ENCODE assay signal across 32 mouse cellular contexts in the genomic region with DNA sequence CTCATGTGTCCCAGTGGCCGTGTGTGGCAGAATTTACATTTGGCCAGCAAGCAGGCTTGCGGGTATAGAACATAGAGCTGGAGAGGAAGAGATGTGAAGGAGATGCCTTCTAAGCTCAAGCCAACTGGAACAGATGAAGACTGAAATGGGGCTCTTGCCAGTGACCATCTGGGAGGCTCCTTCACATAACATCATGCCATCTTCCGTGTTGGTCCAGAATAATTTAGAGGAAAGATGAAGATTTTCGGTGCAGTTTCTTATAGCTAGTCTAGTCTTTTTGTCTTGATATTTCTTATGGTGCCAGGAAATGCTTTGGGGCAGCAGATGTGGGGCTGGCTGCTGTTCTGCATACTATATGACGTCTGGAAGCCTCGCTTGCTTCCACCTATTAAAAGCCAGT.
DNase-seq lines count a peak whose midpoint lies in the region; ATAC-seq and TF ChIP-seq lines count a peak whose summit lies in the region.
"Had no signal": no experiment of that assay in that cellular context is flagged by ENCODE, and none has a peak within 500 bp of the region (broad histone marks: within the 10 kb centered on the region; RNA-seq: fewer than 3 reads in every experiment).

No protein-coding gene starts in this region.

- H3K9ac ChIP-seq in forebrain, postnatal 0 days: no peak overlapping the region
- H3K9ac ChIP-seq in forebrain, embryonic 12.5 days: no peak overlapping the region
- H3K9ac ChIP-seq: embryonic facial prominence, embryonic 12.5 days; forebrain, embryonic 15.5 days; heart, embryonic 15.5 days; hindbrain, embryonic 12.5 days; liver, embryonic 12.5 days; liver, postnatal 0 days; midbrain, embryonic 12.5 days; neural tube, embryonic 12.5 days had no signal

- no peaks in the 10 kb centered on the region for H3K27me3 ChIP-seq in forebrain, postnatal 0 days (ENCODE audit: insufficient read depth, low read length)
- no peaks in the 10 kb centered on the region for H3K27me3 ChIP-seq in forebrain, embryonic 12.5 days
- H3K27me3 ChIP-seq: embryonic facial prominence, embryonic 12.5 days; forebrain, embryonic 15.5 days; heart, embryonic 15.5 days; hindbrain, embryonic 12.5 days; liver, embryonic 12.5 days; megakaryocyte, embryonic 14.5 days; midbrain, embryonic 12.5 days; neural tube, embryonic 12.5 days; Patski had no signal

- no peak overlapping the region for H3K27ac ChIP-seq in forebrain, postnatal 0 days (ENCODE audit: low read depth, low read length)
- no peak overlapping the region for H3K27ac ChIP-seq in forebrain, embryonic 12.5 days
- H3K27ac ChIP-seq: embryonic facial prominence, embryonic 12.5 days; forebrain, embryonic 15.5 days; heart, embryonic 10.5 days; heart, embryonic 15.5 days; hindbrain, embryonic 12.5 days; kidney, postnatal 0 days; liver, embryonic 12.5 days; midbrain, embryonic 12.5 days; neural tube, embryonic 12.5 days; stomach, postnatal 0 days had no signal

- H3K36me3 ChIP-seq in forebrain, postnatal 0 days (ENCODE audit: insufficient read depth): no peaks in the 10 kb centered on the region
- no peaks in the 10 kb centered on the region for H3K36me3 ChIP-seq in forebrain, embryonic 12.5 days (replicated peaks)
- H3K36me3 ChIP-seq: embryonic facial prominence, embryonic 12.5 days; forebrain, embryonic 15.5 days; heart, embryonic 15.5 days; hindbrain, embryonic 12.5 days; liver, embryonic 12.5 days; midbrain, embryonic 12.5 days; neural tube, embryonic 12.5 days had no signal

- intact Hi-C loops in left cerebral cortex, postnatal 4 days (cut with DNase I): no loop called here
- intact Hi-C loops in gastrocnemius, postnatal 36 days (cut with DNase I): no loop called here

- no peak overlapping the region for H3K4me2 ChIP-seq in forebrain, postnatal 0 days (ENCODE audit: low read depth)
- H3K4me2 ChIP-seq in forebrain, embryonic 12.5 days: no peak overlapping the region
- H3K4me2 ChIP-seq: embryonic facial prominence, embryonic 12.5 days; forebrain, embryonic 15.5 days; heart, embryonic 15.5 days; hindbrain, embryonic 12.5 days; liver, embryonic 12.5 days; midbrain, embryonic 12.5 days; neural tube, embryonic 12.5 days had no signal

- TF ChIP-seq CTCF in forebrain, postnatal 0 days (IDR thresholded peaks at IDR 0.05; ENCODE audit: low read depth): no peak

- 73% methylated on average over 6 of the region's 6 CpGs for WGBS in forebrain, postnatal 0 days
- WGBS in forebrain, embryonic 12.5 days: 93% methylated on average over 6 of the region's 6 CpGs

- ATAC-seq in forebrain, postnatal 0 days: no peak
- ATAC-seq in forebrain, embryonic 12.5 days (ENCODE audit: low FRiP score): no peak
- ATAC-seq: forebrain, embryonic 15.5 days; intestine, embryonic 16.5 days; liver, embryonic 12.5 days; liver, postnatal 0 days; Patski had no signal

- H3K4me3 ChIP-seq in forebrain, postnatal 0 days (ENCODE audit: low read depth, low read length): no peak overlapping the region
- no peak overlapping the region for H3K4me3 ChIP-seq in forebrain, embryonic 12.5 days (replicated peaks)
- H3K4me3 ChIP-seq: embryonic facial prominence, embryonic 12.5 days; forebrain, embryonic 15.5 days; heart, embryonic 10.5 days; heart, embryonic 15.5 days; hindbrain, embryonic 12.5 days; liver, embryonic 12.5 days; megakaryocyte, embryonic 14.5 days; midbrain, embryonic 12.5 days; myocyte; neural tube, embryonic 12.5 days had no signal

- peak; percentile 56 for DNase-seq in forebrain, postnatal 0 days
- peak; percentile 48 for DNase-seq in layer of hippocampus, adult 9-11 months
- no peak for DNase-seq in layer of hippocampus, postnatal 25 days (ENCODE audit: extremely low spot score in 1 of 2, low spot score in 1 of 2)
- peak; percentile 73 for DNase-seq in brain, adult 2 months (ENCODE audit: low read depth, low spot score)
- peak; percentile 24 for DNase-seq in left cerebral cortex, postnatal 4 days
- DNase-seq in gastrocnemius, postnatal 36 days: no peak
- DNase-seq: adrenal gland, postnatal 14 days; cerebellum, adult 2 months; embryo, embryonic 11 days; gastrocnemius, postnatal 10 days; kidney, adult 8-10 months; kidney, postnatal 4 days; layer of hippocampus, postnatal 36 days; liver, postnatal 0 days; lung, postnatal 4 days; thymus, adult 2 months; thymus, postnatal 36 days had no signal

- H3K9me3 ChIP-seq in forebrain, postnatal 0 days (ENCODE audit: low read length): no peaks in the 10 kb centered on the region
- no peaks in the 10 kb centered on the region for H3K9me3 ChIP-seq in forebrain, embryonic 12.5 days
- H3K9me3 ChIP-seq: embryonic facial prominence, embryonic 12.5 days; forebrain, embryonic 15.5 days; heart, embryonic 10.5 days; heart, embryonic 15.5 days; hindbrain, embryonic 12.5 days; liver, embryonic 12.5 days; megakaryocyte, embryonic 14.5 days; midbrain, embryonic 12.5 days; neural tube, embryonic 12.5 days had no signal

- H3K4me1 ChIP-seq in forebrain, postnatal 0 days (ENCODE audit: insufficient read depth): peaks cover 20% of the 10 kb centered on the region; the same call in 1 of the 2 replicates
- H3K4me1 ChIP-seq in forebrain, embryonic 12.5 days: peaks cover 9% of the 10 kb centered on the region; the same call in 1 of the 2 replicates
- H3K4me1 ChIP-seq: heart, embryonic 15.5 days; liver, embryonic 12.5 days; megakaryocyte, embryonic 14.5 days; midbrain, embryonic 12.5 days; neural tube, embryonic 12.5 days had no signal

Comparison
In these comparisons a context has a peak if more than half of its experiments do, and no peak if none do; other contexts are left out.
1. DNase-seq: peak in forebrain, postnatal 0 days (single experiment), layer of hippocampus, adult 9-11 months (single experiment), brain, adult 2 months (single experiment) and left cerebral cortex, postnatal 4 days (single experiment); none in layer of hippocampus, postnatal 25 days (0 of 2) and gastrocnemius, postnatal 36 days (0 of 2).